Mouse (Mus musculus) CH12.LX (cell line): ENCODE data around the gene Ctdspl. TPM values are rescaled to one million over a fixed set of nuclear protein-coding genes. Genes with fewer than 3 reads are reported as not detected.
A peak's percentile ranks its signal among the peaks of the same experiment; 100 is the strongest.

Experiments
- DNase-seq: peaks from one replicate; pipeline ENCODE4 v3.0.0-alpha.2; 2013; ENCODE audit errors: extremely low read depth
- H3K27ac ChIP-seq: 2 replicates; pipeline ENCODE4 v1.5.1; 2012; ENCODE audit warnings: low read depth, mild to moderate bottlenecking, control low read depth, moderate library complexity; ENCODE audit not compliant: insufficient read depth
- H3K27me3 ChIP-seq: replicated peaks from 2 replicates; pipeline ENCODE3; 2012; ENCODE audit warnings: inconsistent platforms
- H3K36me3 ChIP-seq, 2 experiments: replicated peaks in 1 of 2; 2 replicates each; pipeline versions ENCODE3 to v1.6.1; 2012; ENCODE audit warnings: inconsistent platforms in 1 of 2, low read length in 1 of 2, mild to moderate bottlenecking in 1 of 2, mixed read lengths in 1 of 2, moderate library complexity in 1 of 2; ENCODE audit not compliant: control insufficient read depth in 1 of 2, insufficient read depth in 1 of 2
- H3K4me1 ChIP-seq, 2 experiments: 2 replicates each; pipeline ENCODE4 v1.6.1; 2012; ENCODE audit warnings: inconsistent platforms in 1 of 2, moderate library complexity in 1 of 2; ENCODE audit not compliant: insufficient read depth in 2 of 2, control insufficient read depth in 1 of 2
- H3K4me2 ChIP-seq: 2 replicates; pipeline ENCODE4 v1.6.1; 2012; ENCODE audit warnings: low read depth, mild to moderate bottlenecking, control low read depth; ENCODE audit not compliant: poor library complexity, insufficient read depth, severe bottlenecking
- H3K4me3 ChIP-seq, 3 experiments: fragments of 150-350 bp in 1 of 3; sonication (generic) in 1 of 3; replicated peaks in 1 of 3; 2 replicates each; pipeline versions ENCODE3 to v1.5.1; 2011 to 2012; ENCODE audit warnings: low read depth in 2 of 3, low read length in 2 of 3, mild to moderate bottlenecking in 2 of 3, moderate library complexity in 2 of 3, control low read depth in 1 of 3, improper control_type of control experiment in 1 of 3, inconsistent platforms in 1 of 3, mixed read lengths in 1 of 3; ENCODE audit not compliant: poor library complexity in 1 of 3
- H3K79me2 ChIP-seq: replicated peaks from 2 replicates; pipeline ENCODE4 v1.6.1; 2012; ENCODE audit warnings: mild to moderate bottlenecking, moderate library complexity; ENCODE audit not compliant: control insufficient read depth, poor library complexity, insufficient read depth, severe bottlenecking; ENCODE audit errors: extremely low read depth
- H3K9ac ChIP-seq: 2 replicates; pipeline ENCODE4 v1.6.1; 2012; ENCODE audit warnings: low read depth, mild to moderate bottlenecking, control low read depth, moderate library complexity; ENCODE audit not compliant: insufficient read depth
- H3K9me3 ChIP-seq: replicated peaks from 2 replicates; pipeline ENCODE3; 2012; ENCODE audit warnings: low read length, inconsistent platforms, mixed read lengths
- ETS1 ChIP-seq: conservative IDR thresholded peaks from 2 replicates; pipeline ENCODE4 v1.6.1; 2012; ENCODE audit warnings: low read depth, mild to moderate bottlenecking, inconsistent platforms, low read length, improper control_type of control experiment, moderate library complexity
- GABPA ChIP-seq: IDR thresholded peaks from 2 replicates; pipeline ENCODE4 v1.6.1; 2012; ENCODE audit warnings: low read depth, low read length, improper control_type of control experiment, inconsistent platforms; ENCODE audit not compliant: insufficient replicate concordance
- JUN ChIP-seq: IDR thresholded peaks from 2 replicates; pipeline ENCODE4 v1.6.1; 2011; ENCODE audit warnings: low read depth, mild to moderate bottlenecking, low read length, improper control_type of control experiment, moderate library complexity; ENCODE audit not compliant: insufficient read depth
- MAX ChIP-seq: IDR thresholded peaks from 2 replicates; pipeline ENCODE4 v1.6.1; 2011; ENCODE audit warnings: low read length, improper control_type of control experiment
- MAZ ChIP-seq: IDR thresholded peaks from 2 replicates; pipeline ENCODE4 v1.6.1; 2012; ENCODE audit warnings: low read depth, mild to moderate bottlenecking, inconsistent platforms, low read length, improper control_type of control experiment, moderate library complexity
- MEF2A ChIP-seq: IDR thresholded peaks from 2 replicates; pipeline ENCODE4 v1.6.1; 2014; ENCODE audit warnings: low read depth, mild to moderate bottlenecking, inconsistent platforms, low read length, improper control_type of control experiment, borderline replicate concordance
- MXI1 ChIP-seq: IDR thresholded peaks from 2 replicates; pipeline ENCODE4 v1.6.1; 2011; ENCODE audit warnings: mild to moderate bottlenecking, low read depth, low read length, improper control_type of control experiment
- MYC ChIP-seq: IDR thresholded peaks from 2 replicates; pipeline ENCODE4 v1.6.1; 2011; ENCODE audit warnings: low read depth, mild to moderate bottlenecking, improper control_type of control experiment, low read length
- NELFE ChIP-seq: IDR thresholded peaks from 2 replicates; pipeline ENCODE4 v1.6.1; 2011; ENCODE audit warnings: low read depth, low read length, improper control_type of control experiment
- NRF1 ChIP-seq: IDR thresholded peaks from 2 replicates; pipeline ENCODE4 v1.6.1; 2014; ENCODE audit warnings: low read depth, mild to moderate bottlenecking, inconsistent platforms, low read length, improper control_type of control experiment, moderate library complexity
- POLR2A ChIP-seq: IDR thresholded peaks from 2 replicates; pipeline ENCODE4 v1.6.1; 2011; ENCODE audit warnings: low read depth, mild to moderate bottlenecking, improper control_type of control experiment, low read length
- POLR2AphosphoS2 ChIP-seq: IDR thresholded peaks from 2 replicates; pipeline ENCODE4 v1.6.1; 2011; ENCODE audit warnings: low read depth, low read length, improper control_type of control experiment
- SIN3A ChIP-seq: IDR thresholded peaks from 2 replicates; pipeline ENCODE4 v1.6.1; 2012; ENCODE audit warnings: low read length, improper control_type of control experiment, inconsistent platforms
- SMC3 ChIP-seq: IDR thresholded peaks from 2 replicates; pipeline ENCODE4 v1.6.1; 2011; ENCODE audit warnings: low read depth, low read length, improper control_type of control experiment
- TCF12 ChIP-seq: IDR thresholded peaks from 2 replicates; pipeline ENCODE4 v1.6.1; 2014; ENCODE audit warnings: low read depth, mild to moderate bottlenecking, inconsistent platforms, low read length, improper control_type of control experiment
- USF2 ChIP-seq: conservative IDR thresholded peaks from 2 replicates; pipeline ENCODE4 v1.6.1; 2011; ENCODE audit warnings: low read depth, low read length, improper control_type of control experiment
- ZC3H11A ChIP-seq: IDR thresholded peaks from 2 replicates; pipeline ENCODE4 v1.6.1; 2012; ENCODE audit warnings: low read depth, mild to moderate bottlenecking, inconsistent platforms, low read length, improper control_type of control experiment
- ZKSCAN1 ChIP-seq: IDR thresholded peaks from 2 replicates; pipeline ENCODE4 v1.6.1; 2012; ENCODE audit warnings: low read depth, inconsistent platforms, low read length, improper control_type of control experiment, borderline replicate concordance
- ZNF384 ChIP-seq: IDR thresholded peaks from 2 replicates; pipeline ENCODE4 v1.6.1; 2012; ENCODE audit warnings: low read depth, low read length, improper control_type of control experiment, inconsistent platforms
- dilution Hi-C: fragments of 300-500 bp; cut with MboI; formaldehyde crosslinking; loops from 2 replicates; pipeline ENCODE4 v1.14.3; 2020; ENCODE audit warnings: low sequenced_read_pairs; ENCODE audit not compliant: extremely low pct_unique_long_range_greater_than_20kb, extremely low pct_ligation_motif_present
- in situ Hi-C: fragments of 300-500 bp; cut with MboI; formaldehyde crosslinking; loops from 3 replicates; pipeline ENCODE4 v1.14.3; 2019; ENCODE audit warnings: low sequenced_read_pairs, low pct_ligation_motif_present, low pct_unique_long_range_greater_than_20kb, mixed read lengths
- polyA plus RNA-seq: library from polyadenylated mRNA; unstranded; fragments of >175 nt; gene quantifications from 2 replicates; pipeline ENCODE4 v1.2.1, GENCODE M21; 2012; ENCODE audit warnings: low read depth; ENCODE audit not compliant: insufficient read length
- total RNA-seq, 2 experiments: library from RNA; depleted of rRNA; stranded (reverse); fragments of 300-350 nt in 1 of 2; fragments of >200 nt in 1 of 2; gene quantifications; 2 replicates each; pipeline ENCODE4 v1.2.3; 2012 to 2014

Ctdspl gene
- total and polyA plus RNA-seq, 3 experiments: not detected

DNA sequence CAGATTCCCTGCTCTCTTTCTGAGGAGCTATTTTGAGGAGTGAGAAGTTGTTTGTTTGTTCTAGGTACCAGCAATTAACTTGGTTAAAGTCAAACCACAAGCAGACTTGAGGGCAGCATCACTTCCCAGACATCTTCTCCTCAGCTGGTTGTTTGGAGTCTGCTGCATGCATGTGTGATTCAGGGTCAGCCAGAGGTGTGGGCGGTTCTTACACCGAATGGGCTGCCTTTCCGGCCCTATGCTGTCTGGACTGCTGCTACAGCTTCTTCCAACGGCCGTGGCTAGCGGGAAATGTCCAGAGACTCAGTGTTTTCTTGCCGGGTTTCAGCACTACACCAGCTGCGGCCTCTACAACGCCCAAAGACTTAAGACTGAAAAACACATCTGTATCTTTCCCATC is 36.9 kb downstream of the Ctdspl start:
- Histone ChIP-seq H3K27ac (no peak overlapping the region), H3K79me2 (no peaks in the 10 kb centered on the region), H3K27me3 (peaks cover 65% of the 10 kb centered on the region), H3K4me2 (no peak overlapping the region), H3K4me3 (no peak overlapping the region), H3K9me3 (peaks cover 8% of the 10 kb centered on the region), H3K9ac (no peak overlapping the region), H3K4me1 (no peaks in the 10 kb centered on the region), H3K36me3 (no peaks in the 10 kb centered on the region)
- in situ Hi-C loops (no loop called here), dilution Hi-C loops (no loop called here)
- no peak for DNase-seq
- no peak for TF ChIP-seq USF2
- TF ChIP-seq MAX: no peak
- no peak for TF ChIP-seq GABPA

DNA sequence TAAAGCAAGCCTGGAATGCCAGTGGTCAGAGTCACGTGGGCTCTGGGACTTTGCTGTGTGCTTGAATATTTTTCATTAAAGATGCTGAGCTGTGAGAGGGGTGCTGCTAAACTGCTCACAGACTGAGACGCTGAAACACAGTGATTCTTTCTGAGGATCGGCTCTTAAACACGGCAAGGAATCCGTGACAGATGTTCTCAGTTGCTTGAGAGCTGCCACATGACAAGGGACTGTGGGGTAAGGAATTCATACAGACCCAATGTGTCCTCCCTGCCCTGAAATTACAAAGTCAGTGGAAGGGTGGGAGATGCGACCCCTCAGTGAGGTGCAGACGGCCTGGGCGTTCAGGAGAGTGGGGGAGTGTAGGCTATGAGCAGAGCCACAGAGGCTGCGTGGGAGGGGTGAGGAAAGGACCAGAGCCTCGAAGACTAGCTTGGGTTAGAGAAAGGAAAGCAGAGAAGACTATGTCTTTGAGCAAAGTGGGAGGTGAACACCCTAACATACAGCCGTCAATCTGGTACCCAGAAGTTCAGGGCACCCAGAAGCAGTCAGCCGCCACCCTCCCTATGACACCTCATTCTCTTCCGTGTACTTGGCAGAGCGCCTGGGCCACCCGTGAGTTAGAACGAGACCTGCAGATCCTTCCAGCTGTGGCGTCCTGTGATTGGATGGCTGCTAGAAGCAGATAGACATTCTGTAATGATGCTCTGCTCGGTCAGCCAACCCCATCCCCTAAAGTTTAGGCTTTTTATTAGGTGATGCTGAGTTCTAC is 38.2 kb downstream of the Ctdspl start:
- Histone ChIP-seq H3K27ac (no peak overlapping the region), H3K79me2 (no peaks in the 10 kb centered on the region), H3K27me3 (peaks cover 62% of the 10 kb centered on the region), H3K9ac (no peak overlapping the region), H3K36me3 (no peaks in the 10 kb centered on the region), H3K9me3 (peaks cover 8% of the 10 kb centered on the region), H3K4me2 (no peak overlapping the region), H3K4me1 (peaks cover 0 to 3% of the 10 kb centered on the region in 2 experiments; a peak in 1 of 4 replicates), H3K4me3 (no peak overlapping the region)
- DNase-seq: no peak
- in situ Hi-C loops: no loop called here
- TF ChIP-seq GABPA (no peak), ZC3H11A (no peak), ZKSCAN1 (no peak), MAZ (no peak), SMC3 (no peak), SIN3A (no peak), NRF1 (no peak), TCF12 (no peak), MEF2A (no peak), POLR2A (no peak)
- dilution Hi-C loops: no loop called here

DNA sequence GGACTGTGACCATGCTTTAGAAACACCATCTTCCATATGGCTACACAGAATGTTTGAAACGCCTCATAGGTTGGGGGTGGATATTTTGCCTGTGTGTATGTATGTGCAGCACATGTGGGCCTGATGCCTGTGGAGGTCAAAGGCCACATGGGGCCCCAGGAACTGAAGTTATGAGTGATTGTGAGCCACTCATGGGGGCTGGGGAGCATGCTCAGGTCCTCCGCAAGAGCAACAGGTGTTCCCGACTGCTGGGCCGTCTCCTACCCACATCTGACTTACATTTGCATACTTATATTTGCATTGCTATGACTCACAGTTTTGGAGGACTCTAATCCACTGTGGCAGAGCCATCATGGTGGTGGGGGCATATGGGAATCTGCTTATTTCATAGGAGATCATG is 43.6 kb downstream of the Ctdspl start:
- Histone ChIP-seq H3K27me3 (peaks cover 46% of the 10 kb centered on the region), H3K79me2 (no peaks in the 10 kb centered on the region), H3K27ac (no peak overlapping the region), H3K4me2 (no peak overlapping the region), H3K9ac (no peak overlapping the region), H3K9me3 (peaks cover 20% of the 10 kb centered on the region), H3K4me3 (no peak overlapping the region), H3K4me1 (peaks cover 0 to 8% of the 10 kb centered on the region in 2 experiments; a peak in 1 of 4 replicates), H3K36me3 (no peaks in the 10 kb centered on the region)
- DNase-seq: peak; percentile 18
- dilution Hi-C loops (no loop called here), in situ Hi-C loops (no loop called here)
- TF ChIP-seq ETS1 (no peak), NELFE (no peak), JUN (no peak), ZNF384 (no peak), MYC (no peak), POLR2AphosphoS2 (no peak), USF2 (no peak), MXI1 (no peak), TCF12 (no peak)
